Mouse (Mus musculus) frontal cortex, postnatal 10 days (tissue): ENCODE data around the gene Dkkl1.
"Not testable (repeated sequence)": the region's sequence is repeated elsewhere in the genome, so short reads cannot be mapped to it uniquely, and the experiment has no call there.

Experiments
- DNase-seq, 2 experiments: peaks; one replicate each; pipeline ENCODE4 v3.0.0; 2022; ENCODE audit warnings: low spot score in 2 of 2, mixed read lengths in 1 of 2

Gene Dkkl1

GRCm38 (mm10) chr7:45193871-45194785, 17.8 kb downstream of the Dkkl1 start:
- no peak for DNase-seq

- no peak for DNase-seq
Measured at GRCm38 (mm10) chr7:45193406-45193805, 18.5 kb downstream of the Dkkl1 start.

DNA sequence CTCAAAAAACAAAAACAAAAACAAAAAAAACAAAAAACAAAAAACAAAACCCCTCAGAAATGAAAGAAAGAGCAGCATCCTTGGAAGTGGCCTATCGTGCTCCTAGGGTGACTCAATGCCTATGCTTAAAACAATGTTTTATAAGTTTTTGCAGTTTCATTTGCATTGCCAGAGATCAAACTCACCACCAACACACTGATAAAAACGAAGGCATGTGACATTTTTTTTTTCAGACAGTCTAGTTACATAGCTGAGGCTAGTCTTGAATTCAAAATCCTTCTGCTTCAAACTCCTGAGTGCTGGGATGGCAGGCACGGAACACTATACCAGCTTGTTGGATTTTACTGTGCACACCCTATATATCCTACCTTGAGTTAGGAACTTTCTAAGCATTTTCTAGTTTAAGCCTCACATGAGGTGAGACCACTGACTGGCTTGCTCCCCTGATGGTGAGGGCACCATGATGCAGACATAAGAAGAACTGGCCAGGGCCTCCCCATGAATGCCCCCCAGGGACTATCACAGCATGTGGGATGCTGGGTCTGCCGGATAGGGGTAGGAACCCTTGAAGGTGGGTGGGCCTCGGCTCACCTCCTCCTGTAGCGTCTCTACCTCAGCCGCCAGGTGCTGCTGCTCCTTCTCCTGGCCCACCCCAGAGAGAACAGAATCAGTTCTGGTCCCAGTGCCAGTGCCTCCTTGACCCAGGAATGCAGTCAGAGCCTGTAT, 19.2 kb downstream of the Dkkl1 start:
- DNase-seq = no peak

- no peak for DNase-seq
Measured at GRCm38 (mm10) chr7:45191803-45192363, 20.1 kb downstream of the Dkkl1 start.

DNA sequence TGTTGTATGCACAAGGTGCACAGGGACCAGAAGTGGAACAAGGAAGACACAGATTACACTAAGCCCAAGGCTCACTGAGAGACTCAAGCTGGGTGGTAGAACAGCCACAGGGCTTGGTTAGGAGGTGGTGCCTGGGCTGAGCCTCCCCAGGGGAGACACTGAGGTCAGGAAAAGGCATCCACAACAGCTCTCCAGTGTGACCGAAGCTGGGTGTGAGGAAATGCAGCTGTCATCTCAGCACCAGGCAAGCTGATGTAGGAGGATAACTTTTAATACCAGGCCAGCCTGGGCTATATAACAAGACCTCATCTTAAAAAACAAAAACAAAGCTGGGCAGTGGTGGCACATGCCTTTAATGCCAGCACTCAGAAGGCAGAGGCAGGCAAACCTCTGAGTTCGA, 20.8 kb downstream of the Dkkl1 start:
- DNase-seq = no peak

DNA sequence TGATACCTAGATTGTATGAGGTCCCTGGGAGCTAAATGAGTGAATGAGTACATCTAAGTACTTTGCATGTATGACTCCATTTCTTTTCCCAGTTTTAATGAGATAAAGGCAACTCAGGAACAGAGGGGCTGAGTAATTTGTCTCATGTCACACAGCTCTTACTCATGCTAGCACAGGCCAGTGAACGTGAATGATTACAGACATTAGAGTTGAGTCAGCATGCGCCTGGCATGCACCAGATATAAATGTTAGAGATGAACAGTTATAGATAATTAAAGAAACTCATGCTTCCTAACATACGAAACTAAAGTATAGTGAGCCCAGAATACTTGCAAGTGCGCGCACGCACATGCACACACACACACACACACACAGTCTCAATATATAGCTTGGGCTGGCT, 21.8 kb downstream of the Dkkl1 start:
- DNase-seq = no peak

DNA sequence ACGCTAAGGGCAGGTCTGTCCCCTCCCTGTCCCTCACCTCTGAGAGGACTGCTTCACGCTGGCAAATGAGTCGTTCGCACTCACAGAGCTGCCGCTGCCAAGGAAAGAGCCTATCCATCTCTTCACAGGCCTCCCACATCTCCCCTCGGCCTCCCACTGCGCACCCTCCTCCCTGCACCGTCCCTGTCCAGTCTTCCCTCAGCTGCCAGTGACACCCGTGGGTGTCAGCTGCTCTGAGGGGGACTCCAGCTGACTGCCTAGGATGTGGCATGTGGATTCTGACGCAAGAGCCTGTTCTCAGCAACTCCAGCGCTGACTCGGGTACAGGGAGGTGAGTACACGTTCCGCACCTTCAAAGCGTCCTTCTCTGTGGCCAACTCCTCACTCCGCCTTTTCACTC, 22.3 kb downstream of the Dkkl1 start:
- DNase-seq = no peak

DNA sequence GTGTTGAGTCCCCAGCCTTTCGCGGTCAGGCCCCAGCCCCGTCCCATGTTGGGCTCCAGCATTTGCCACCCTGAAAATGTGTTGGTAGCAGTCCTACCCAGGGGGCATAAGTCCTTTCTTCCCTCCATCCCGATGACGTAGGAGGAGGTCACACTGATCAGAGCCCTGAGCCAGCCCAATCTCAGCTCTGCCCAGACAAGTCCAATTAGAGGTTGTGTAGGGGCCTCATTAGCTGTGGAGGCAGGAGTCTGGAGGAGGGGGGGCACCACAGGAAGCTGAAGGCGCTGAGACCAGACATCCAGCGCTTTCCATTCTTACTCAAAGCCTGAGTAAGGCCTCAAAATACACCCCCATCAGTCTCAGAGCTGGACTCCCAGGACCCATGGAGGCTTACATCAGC, 26.0 kb downstream of the Dkkl1 start:
- DNase-seq = no peak

GRCm38 (mm10) chr7:45183672-45184071, 28.3 kb downstream of the Dkkl1 start:
- no peak for DNase-seq

DNA sequence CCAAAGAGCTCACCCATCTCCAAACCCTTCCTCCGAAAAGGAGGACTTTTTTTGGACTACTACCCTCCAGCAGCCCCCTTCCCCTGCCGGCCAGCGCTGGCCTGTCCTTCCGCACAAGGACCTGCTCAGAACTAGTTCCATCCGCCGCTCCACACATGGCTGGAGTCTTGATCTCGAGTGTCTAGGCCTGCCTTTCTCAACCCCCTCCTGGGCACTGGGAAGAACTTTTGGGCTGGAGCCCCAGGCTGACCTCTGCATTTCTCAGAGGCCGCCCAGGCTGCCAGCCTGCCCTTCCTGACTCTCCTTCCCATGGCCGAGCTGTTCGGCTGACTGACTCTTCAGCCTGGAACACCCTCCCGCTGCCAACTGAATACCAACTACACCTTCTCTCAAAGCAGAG, 29.3 kb downstream of the Dkkl1 start:
- no peak for DNase-seq

- peak in 1 of 2 experiments; percentile 81 for DNase-seq
Measured at GRCm38 (mm10) chr7:45182199-45182601, 29.7 kb downstream of the Dkkl1 start.

DNA sequence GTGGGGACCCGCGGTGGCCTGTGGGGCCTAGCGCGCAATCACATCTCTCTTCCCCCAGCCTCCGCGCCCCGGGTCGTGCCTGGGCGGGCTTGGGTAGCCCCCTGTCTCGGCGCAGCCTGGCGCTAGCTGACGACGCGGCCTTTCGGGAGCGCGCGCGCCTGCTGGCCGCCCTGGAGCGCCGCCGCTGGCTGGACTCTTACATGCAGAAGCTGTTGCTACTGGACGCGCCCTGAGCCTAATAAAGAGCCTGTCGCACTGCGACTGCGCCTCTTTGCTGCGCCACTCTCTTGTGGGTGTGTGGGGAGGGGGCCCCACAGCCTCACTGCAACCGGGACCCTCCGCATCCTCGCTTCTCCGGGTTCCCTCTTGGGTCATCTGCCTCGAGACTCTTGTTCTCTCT, 30.4 kb downstream of the Dkkl1 start:
- DNase-seq = no peak

GRCm38 (mm10) chr7:45180896-45181477, 31.0 kb downstream of the Dkkl1 start, which contains the start of gene Pth2:
Pth2 (plus strand) TSS chr7:45180995.
- no peak for DNase-seq

GRCm38 (mm10) chr7:45179469-45179868, 32.5 kb downstream of the Dkkl1 start, which contains the start of gene Gfy:
Gfy (minus strand) TSS chr7:45179569.
- DNase-seq = no peak

- no peak for DNase-seq
Measured at GRCm38 (mm10) chr7:45178550-45178949, 33.4 kb downstream of the Dkkl1 start.

DNA sequence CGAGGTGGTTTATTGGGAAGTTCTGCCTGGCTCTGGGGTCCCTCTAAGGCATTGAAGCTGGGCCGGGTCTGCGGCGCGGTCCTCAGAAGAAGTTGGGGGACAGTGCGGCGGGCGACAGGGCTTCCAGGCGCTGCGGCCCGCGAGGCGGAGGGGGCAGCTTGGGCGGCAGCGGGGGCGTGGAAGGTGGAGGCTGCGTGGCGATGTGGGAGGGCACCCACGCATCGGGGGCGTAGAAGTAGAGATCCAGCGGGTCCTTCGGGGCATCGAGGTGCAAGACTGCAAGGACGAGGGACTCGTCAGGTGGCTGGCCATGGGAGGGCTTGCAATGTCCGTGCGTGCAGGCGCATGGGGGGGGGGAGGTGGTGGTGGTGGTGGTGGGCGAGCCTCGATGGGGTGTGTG, 35.6 kb downstream of the Dkkl1 start:
- DNase-seq = no peak

DNA sequence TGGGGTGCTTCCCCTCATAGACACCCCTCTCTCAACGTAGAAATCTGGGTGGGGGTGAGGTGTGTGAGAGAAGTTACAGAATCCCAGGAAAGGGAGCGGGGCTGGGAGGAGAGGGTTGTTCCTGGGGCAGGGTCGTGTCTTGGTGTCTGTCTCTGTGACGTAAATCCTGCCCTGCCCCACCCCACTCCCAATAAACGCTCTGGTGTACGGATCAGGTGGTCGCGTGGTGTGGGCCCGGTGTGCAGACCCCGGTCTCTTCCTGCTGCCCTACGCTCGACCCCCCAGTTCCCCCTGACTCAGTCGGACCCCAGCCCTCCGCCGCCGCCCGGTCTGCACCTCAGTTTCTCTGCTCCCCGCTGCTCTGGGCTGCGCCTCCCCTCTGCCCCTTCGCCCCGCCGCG, 36.0 kb downstream of the Dkkl1 start:
- no peak for DNase-seq

- DNase-seq = no peak
Measured at GRCm38 (mm10) chr7:45175398-45175797, 36.5 kb downstream of the Dkkl1 start.

DNA sequence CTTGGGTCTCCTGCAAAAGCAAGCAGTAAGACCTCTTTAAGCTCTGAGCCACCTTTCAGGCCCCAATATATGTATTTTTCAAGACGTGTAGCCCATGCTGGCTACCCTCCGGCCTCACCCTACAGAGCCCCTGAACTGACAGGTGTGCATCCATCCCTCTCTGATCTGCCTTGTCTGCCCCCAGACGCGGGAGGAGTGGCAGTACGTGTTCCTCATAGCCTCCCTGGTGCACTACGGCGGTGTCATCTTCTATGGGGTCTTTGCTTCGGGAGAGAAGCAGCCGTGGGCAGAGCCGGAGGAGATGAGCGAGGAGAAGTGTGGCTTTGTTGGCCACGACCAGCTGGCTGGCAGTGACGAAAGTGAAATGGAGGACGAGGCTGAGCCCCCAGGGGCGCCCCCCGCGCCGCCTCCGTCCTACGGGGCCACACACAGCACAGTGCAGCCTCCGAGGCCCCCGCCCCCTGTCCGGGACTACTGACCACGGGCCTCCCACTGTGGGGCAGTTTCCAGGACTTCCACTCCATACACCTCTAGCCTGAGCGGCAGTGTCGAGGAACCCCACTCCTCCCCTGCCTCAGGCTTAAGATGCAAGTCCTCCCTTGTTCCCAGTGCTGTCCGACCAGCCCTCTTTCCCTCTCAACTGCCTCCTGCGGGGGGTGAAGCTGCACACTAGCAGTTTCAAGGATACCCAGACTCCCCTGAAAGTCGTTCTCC, 37.2 kb downstream of the Dkkl1 start:
- DNase-seq = no peak

DNA sequence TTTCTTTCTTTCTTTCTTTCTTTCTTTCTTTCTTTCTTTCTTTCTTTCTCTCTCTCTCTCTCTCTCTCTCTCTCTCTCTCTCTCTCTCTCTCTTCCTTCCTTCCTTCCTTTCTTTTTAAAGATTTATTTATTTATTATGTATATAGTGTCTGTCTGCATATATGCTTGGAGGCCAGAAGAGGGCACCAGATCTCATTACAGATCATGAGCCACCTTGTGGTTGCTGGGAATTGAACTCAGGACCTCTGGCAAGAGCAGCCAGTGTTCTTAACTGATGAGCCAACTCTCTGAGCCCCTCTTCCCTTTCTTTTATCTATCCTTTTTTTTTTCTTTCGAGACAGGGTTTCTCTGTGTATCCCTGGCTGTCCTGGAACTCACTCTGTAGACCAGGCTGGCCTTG, 38.2 kb downstream of the Dkkl1 start:
- not testable (repeated sequence) for DNase-seq

GRCm38 (mm10) chr7:45172974-45173373, 39.0 kb downstream of the Dkkl1 start:
- no peak for DNase-seq
